Mouse (Mus musculus) forelimb bud, embryonic 11.5 days (tissue): ENCODE data around the gene Ptrh1.

Experiments
- DNase-seq: peaks from one replicate; pipeline ENCODE4 v3.0.0-alpha.2; 2012; ENCODE audit warnings: low read depth, low spot score

Ptrh1 gene

GRCm38 (mm10) chr2:32798251-32798962 is 22.8 kb downstream of the Ptrh1 start:
- DNase-seq: no peak

- no peak for DNase-seq
These were observed 33.4 kb downstream of the Ptrh1 start for GRCm38 (mm10) chr2:32808816-32809566.

DNA sequence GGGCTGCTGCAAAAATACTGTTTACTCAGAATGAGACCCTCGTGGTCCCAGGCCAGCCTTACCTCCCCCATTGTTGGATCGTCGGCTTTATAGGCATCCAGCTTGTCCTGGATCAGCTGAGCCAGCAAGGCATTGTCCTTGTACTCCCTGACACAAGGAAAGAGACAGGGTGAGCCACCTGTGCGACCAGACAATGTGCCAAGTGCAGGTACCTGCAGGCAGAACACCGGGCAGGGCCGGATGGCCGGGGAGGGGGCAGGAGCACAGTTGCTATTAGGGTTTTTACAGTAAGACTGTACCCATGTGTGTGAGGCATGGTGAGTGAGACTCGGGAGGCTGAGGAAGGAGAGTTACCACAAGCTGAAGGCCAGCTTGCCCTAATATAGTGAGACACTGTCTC is 36.4 kb downstream of the Ptrh1 start:
- no peak for DNase-seq

- no peak for DNase-seq
These were observed 40.9 kb downstream of the Ptrh1 start for GRCm38 (mm10) chr2:32816497-32816896.

GRCm38 (mm10) chr2:32816946-32817581 is 41.5 kb downstream of the Ptrh1 start:
- peak; percentile 63 for DNase-seq

- DNase-seq: no peak
These were observed 42.0 kb downstream of the Ptrh1 start for GRCm38 (mm10) chr2:32817589-32817988.

DNA sequence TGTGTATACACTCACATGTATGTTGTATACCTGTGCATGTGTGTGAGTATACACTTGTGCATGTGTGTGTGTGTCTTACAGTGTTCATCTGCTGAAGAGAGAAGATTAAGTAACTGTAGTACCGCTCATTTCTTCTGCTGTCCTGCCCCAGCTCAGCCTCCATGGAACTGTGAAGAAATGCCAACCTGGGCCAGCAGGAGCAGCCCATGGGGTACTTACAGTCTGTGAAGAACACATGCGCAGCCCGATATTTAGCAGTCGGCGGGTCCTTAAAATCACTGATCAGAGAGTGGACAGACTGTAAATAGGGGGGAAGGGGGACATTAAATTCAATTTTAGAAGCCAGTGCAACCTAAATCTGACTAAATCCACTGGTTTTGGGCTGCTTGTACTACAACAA is 42.6 kb downstream of the Ptrh1 start:
- DNase-seq: no peak

DNA sequence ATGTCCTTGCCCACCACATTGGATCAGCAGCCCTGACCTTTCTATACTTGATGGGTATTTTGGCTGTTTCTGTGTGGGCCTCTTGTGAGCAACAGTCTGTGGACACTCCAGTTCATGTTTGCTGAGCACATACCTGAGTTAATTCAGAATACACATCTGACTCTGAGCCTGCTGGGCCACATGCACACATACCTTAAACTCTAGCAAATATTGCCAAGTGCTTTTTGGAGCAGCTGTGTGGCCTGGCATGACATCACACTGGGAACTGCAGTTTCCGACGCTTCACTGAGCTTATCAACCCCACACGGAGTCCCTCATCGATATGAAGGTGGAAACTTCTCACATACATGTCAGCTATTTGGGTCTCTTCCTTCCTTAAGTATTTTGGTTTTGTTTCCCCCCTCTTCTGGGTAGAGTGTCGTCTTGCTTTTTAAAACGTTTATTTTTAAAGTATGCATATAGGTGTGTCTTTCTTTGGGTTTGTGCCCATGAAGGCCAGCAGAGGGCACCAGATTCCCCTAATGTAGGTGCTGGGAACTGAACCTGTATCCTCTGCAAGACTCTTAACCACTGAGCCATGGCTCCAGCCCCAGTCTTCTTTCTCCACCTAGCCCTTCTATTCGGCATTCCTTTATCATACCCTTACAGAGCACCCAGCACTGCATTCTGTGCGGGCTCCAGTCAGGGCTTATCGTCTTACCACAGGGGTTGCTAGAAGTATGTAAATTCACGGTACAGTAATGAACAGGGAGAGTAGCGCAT is 45.6 kb downstream of the Ptrh1 start:
- DNase-seq: no peak

DNA sequence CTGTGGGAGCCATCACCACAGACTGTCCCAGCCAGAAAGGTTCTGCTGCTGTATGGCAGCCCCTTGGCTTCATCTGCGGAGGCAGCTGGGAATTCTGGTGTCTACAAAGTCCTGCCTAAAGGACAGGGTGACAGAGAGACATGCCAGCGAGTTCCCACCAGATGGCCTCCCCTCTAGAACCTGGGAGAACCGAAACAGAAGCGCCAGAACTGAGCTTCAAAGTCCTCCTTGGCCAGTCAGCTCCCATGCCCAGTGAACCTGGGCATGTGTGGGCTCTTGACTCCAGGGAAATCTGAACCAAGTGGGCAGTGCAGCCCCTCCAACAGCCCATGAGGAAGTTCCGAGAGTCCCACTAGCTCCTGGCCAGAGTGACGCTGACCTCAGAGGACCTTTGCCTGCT is 47.1 kb downstream of the Ptrh1 start:
- DNase-seq: no peak

DNA sequence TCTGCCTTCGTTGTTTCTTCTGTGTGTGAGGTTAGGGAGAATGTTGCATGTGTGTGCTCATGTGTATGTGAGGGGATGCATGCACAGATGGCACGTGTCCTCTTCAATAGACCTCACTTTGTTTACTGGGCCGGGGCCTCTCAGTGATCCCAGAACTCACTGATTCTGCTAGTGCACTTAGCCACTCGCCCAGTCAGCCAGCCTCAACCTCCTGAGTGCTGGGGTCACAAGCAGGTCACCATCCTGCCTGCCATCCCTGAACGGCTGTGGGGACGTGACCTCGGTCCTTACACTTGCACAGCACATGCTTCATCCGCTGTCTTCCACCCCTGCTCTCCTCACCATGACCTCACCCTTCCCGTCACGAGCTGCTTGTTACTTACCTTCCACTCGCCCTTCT is 47.6 kb downstream of the Ptrh1 start:
- no peak for DNase-seq

DNA sequence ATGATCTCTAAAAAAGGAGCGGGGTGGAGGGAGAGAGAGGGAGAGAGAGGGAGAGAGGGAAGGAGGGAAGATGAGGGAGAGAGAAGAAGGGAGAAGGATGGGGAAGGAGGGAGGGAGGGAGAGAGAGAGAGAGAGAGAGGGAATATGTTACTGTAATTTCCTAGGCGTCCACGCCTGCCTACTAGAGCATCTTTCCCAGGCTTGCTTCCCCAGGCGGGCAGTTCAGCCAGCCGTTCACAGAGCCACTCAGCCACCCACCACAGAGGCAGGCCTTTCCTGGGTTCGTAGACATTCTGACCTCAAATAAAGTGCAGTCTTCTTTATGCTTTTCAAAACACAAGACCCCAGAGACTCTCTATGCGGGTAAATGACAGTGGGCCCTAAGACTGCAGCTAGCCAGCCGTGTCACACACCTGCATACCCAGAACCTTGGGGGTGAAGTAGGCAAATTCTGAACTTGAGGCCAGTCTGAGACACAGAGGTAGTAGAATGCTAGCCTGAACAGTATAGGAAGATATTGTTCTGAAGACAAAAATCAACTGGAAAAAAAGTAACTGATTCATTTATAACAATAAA is 48.1 kb downstream of the Ptrh1 start:
- DNase-seq: no peak

DNA sequence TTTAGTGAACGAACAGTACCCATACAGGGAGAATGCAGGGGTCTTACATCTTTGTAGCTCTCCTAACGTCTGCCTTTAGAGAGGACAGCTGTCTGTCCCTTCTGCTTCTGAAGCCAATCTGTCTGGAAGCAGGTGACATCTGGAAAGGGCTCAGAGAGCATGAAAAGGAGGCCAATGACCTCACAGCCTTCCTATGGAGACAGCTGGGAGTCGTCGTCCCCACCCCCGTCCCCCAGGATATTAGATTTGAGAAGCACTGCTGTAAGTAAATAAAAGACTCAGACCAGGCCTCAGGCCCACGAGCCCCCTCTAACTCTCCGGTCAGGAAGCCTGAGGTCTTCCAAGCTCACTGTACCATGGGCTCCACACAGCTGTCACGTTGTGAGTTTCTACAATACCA is 48.6 kb downstream of the Ptrh1 start:
- DNase-seq: no peak

DNA sequence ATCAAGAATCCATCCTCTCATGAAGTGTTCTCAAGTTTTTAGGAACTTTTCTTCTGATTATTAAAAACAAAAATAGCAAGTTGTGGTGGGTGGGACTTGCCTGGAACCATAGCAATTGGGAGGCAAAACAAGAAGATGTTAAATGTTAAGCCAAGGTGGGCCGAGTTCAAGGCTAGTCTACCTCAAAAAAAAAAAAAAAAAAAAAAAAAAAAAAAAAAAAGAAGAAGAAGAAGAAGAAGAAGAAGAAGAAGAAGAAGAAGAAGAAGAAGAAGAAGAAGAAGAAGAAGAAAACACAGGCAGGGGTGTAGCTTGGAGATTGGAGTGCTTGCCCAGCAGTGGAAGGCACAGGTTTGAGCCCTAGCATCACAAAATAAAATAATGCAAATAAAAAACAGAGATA is 49.2 kb downstream of the Ptrh1 start:
- no peak for DNase-seq

GRCm38 (mm10) chr2:32825796-32826195 is 50.2 kb downstream of the Ptrh1 start:
- no peak for DNase-seq
